Mouse (Mus musculus) myocyte (in vitro differentiated cells): ENCODE data around the gene Get4.

Experiments used
- CEBPB ChIP-seq: IDR thresholded peaks from 2 replicates; pipeline ENCODE4 v1.6.1; 2011; ENCODE audit warnings: mild to moderate bottlenecking, moderate library complexity; ENCODE audit not compliant: poor library complexity, insufficient read depth, severe bottlenecking
- E2F4 ChIP-seq: IDR thresholded peaks from one replicate; pipeline ENCODE4 v1.6.1; 2011; ENCODE audit warnings: mild to moderate bottlenecking, control low read depth, moderate library complexity; ENCODE audit not compliant: insufficient read depth
- MAX ChIP-seq: IDR thresholded peaks from one replicate; pipeline ENCODE4 v1.6.1; 2011; ENCODE audit warnings: low read depth, mild to moderate bottlenecking, control low read depth
- MYOD1 ChIP-seq, 3 experiments: IDR thresholded peaks; one replicate each; pipeline ENCODE4 v1.6.1; 2011; ENCODE audit warnings: control low read depth in 2 of 3, low read depth in 2 of 3, mild to moderate bottlenecking in 2 of 3, moderate library complexity in 1 of 3; ENCODE audit not compliant: insufficient read length in 2 of 3, control insufficient read depth in 1 of 3
- MYOG ChIP-seq, 3 experiments: IDR thresholded peaks; one replicate each; pipeline ENCODE4 v1.6.1; 2011; ENCODE audit warnings: control low read depth in 2 of 3, low read depth in 2 of 3, mild to moderate bottlenecking in 2 of 3; ENCODE audit not compliant: insufficient read length in 2 of 3, control insufficient read depth in 1 of 3, insufficient read depth in 1 of 3
- POLR2A ChIP-seq: IDR thresholded peaks from one replicate; pipeline ENCODE4 v1.6.1; 2011; ENCODE audit warnings: low read depth, mild to moderate bottlenecking, control low read depth, moderate library complexity; ENCODE audit not compliant: insufficient read length
- POLR2AphosphoS2 ChIP-seq: IDR thresholded peaks from one replicate; pipeline ENCODE4 v1.6.1; 2011; ENCODE audit warnings: low read depth, control low read depth; ENCODE audit not compliant: insufficient read length
- REST ChIP-seq: IDR thresholded peaks from one replicate; pipeline ENCODE4 v1.6.1; 2011; ENCODE audit warnings: mild to moderate bottlenecking, control low read depth, moderate library complexity; ENCODE audit not compliant: insufficient read depth, insufficient read length
- TCF12 ChIP-seq: IDR thresholded peaks from one replicate; pipeline ENCODE4 v1.6.1; 2011; ENCODE audit warnings: mild to moderate bottlenecking, control low read depth; ENCODE audit not compliant: poor library complexity, insufficient read depth, severe bottlenecking
- TCF3 ChIP-seq: IDR thresholded peaks from one replicate; pipeline ENCODE4 v1.6.1; 2011; ENCODE audit warnings: low read depth, control low read depth; ENCODE audit not compliant: insufficient read length
- USF1 ChIP-seq: IDR thresholded peaks from one replicate; pipeline ENCODE4 v1.6.1; 2011; ENCODE audit warnings: low read depth, mild to moderate bottlenecking, control low read depth, moderate library complexity

DNA sequence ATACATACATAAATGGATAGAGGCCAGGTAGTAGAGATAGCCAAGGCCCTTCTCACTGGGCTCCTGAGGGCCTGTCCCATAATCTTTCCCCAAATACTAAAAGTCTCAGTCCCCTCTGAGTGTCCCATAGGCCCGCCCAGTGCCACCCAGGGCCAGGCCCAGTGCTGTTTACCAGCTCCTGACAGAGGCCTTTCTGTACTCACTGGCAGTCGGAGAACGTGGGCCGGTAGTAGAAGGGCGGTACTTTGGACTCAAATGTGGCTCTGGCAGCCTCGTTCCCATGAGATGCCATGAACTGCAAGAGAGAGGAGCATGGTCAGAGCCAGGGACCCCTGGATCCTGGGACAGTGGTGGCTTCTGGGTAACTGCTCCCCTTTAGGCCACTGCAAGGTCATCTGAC is 50.0 kb downstream of the Get4 start:
- TF ChIP-seq CEBPB, result no peak
- TF ChIP-seq POLR2A, result no peak
- no peak for TF ChIP-seq E2F4
- TF ChIP-seq POLR2AphosphoS2, result no peak
- TF ChIP-seq MYOD1 (IDR thresholded peaks at IDR 0.05; ENCODE audit: control insufficient read depth in 1 of 3, insufficient read length in 2 of 3, low read depth in 2 of 3), result no peak
- no peak for TF ChIP-seq MAX
- TF ChIP-seq REST, result no peak
- TF ChIP-seq MYOG (IDR thresholded peaks at IDR 0.05; ENCODE audit: control insufficient read depth in 1 of 3, insufficient read depth in 1 of 3, insufficient read length in 2 of 3, low read depth in 2 of 3), result no peak
- no peak for TF ChIP-seq TCF3
- TF ChIP-seq TCF12, result no peak
- no peak for TF ChIP-seq USF1
